Mouse (Mus musculus): ENCODE results near the gene 4930548H24Rik. TPM values are rescaled to one million over a fixed set of nuclear protein-coding genes. Genes with fewer than 3 reads are reported as not detected.
"Not testable (repeated sequence)": the region's sequence is repeated elsewhere in the genome, so short reads cannot be mapped to it uniquely, and the experiment has no call there.

4930548H24Rik gene
- polyA plus RNA-seq, 1 experiment from 2014 or later: not detected

DNA sequence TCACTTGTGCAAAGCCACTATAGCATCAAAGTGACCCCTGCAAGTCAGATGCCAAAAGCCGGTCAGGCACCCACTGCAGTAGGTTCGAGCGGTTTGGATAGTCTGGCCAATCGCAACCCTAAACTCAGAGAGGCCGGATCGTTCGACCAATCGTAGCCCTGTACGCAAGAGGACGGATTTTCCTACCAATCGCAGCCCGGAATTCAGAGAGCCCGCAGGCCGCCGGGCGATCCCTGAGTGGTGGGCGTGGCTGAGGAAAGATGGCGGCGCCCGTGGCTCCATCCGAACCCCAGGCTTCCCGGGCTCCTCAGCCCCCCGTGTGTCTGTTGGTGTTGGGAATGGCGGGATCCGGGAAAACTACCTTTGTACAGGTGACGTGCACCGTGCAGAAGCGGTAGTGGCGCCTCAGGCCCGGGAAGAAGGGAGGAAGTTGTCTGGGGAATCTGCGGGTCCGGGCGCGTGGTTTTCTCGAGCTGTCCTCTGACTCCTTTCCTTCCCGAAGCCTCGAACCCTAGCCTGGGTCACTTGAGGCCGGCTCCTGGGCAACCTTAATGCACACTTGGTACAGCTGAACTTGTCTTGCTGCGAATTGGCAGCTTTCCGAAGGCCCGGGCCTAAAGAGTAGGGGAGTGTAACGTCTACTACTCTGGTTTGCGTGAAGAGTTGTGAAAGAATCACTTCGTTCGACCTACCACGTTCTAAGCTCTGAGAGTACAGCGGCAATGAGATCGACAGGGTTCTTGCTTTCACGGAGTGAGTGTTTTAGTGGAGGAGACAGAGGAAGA is 9.2 kb downstream of the 4930548H24Rik start, which contains the start of gene Gpn1:
Gene Gpn1, plus strand, starts transcription at position 229 of the 785 bp plus-strand sequence.
- ATAC-seq (replicated peaks): peak; percentile 100
- WGBS: under 1% methylated on average over 49 of the region's 49 CpGs
- no peak within 1 kb of the TSS for H3K27ac ChIP-seq (replicated peaks)
- no peaks in the 10 kb centered on the region for H3K9me3 ChIP-seq
- peak within 1 kb of the TSS; percentile 83 for H3K4me2 ChIP-seq (replicated peaks)
- peak within 1 kb of the TSS; percentile 54 for H3K9ac ChIP-seq (replicated peaks)
- peak within 1 kb of the TSS; percentile 69 for H3K4me3 ChIP-seq
- peaks cover 30% of the 10 kb centered on the region for H3K36me3 ChIP-seq
- H3K4me1 ChIP-seq: peaks cover 10% of the 10 kb centered on the region
- H3K27me3 ChIP-seq: no peaks in the 10 kb centered on the region

DNA sequence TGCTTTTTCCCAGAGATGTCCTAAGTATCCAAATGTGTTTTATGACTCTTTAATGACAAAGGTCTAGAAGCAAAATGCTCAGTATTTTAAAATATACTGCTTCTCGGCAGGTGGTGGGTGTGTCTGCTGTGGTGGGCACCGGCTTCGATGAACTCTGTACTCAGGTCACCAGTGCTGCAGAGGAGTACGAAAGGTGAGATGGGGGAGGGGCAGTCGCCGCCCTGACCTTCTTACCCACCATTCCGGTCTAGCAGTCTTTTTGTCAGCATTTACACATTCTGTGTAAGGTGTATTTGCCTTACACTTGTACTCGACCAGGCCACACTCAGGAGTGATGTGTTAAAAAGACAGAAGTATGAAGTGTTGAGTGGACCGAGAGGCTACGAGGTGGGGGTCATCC is 19.3 kb downstream of the 4930548H24Rik start:
- H3K4me2 ChIP-seq (replicated peaks): no peak overlapping the region
- no peak for ATAC-seq (replicated peaks)
- WGBS: 96% methylated on average over 10 of the region's 10 CpGs
- no peak overlapping the region for H3K4me3 ChIP-seq
- no peaks in the 10 kb centered on the region for H3K4me1 ChIP-seq
- no peaks in the 10 kb centered on the region for H3K9me3 ChIP-seq
- H3K36me3 ChIP-seq: peaks cover 88% of the 10 kb centered on the region
- H3K9ac ChIP-seq (replicated peaks): no peak overlapping the region
- H3K27ac ChIP-seq (replicated peaks): no peak overlapping the region
- H3K27me3 ChIP-seq: no peaks in the 10 kb centered on the region

DNA sequence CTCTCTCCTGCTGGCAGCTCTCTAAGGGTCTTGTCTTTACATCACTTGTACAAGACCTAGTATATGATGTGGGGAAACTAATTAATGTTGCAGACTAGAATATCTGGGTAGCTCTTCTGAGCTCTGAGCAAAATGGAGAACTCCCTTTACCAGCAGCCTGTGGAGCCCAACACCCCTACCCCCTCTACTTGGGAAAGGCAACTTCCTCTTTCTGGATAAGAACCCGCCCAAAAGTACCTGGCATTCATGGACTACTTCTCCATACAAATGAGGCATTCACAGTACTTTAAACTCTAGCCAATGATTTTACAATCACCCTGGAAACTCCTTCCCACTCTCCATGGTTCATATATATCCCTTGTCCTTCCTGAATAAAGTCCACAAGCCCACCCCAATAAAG is 26.9 kb downstream of the 4930548H24Rik start:
- Histone ChIP-seq H3K27me3 (no peaks in the 10 kb centered on the region), H3K36me3 (peaks cover 86% of the 10 kb centered on the region), H3K9me3 (no peaks in the 10 kb centered on the region), H3K4me3 (no peak overlapping the region), H3K27ac (replicated peaks) (no peak overlapping the region), H3K9ac (replicated peaks) (no peak overlapping the region), H3K4me1 (no peaks in the 10 kb centered on the region), H3K4me2 (replicated peaks) (no peak overlapping the region)
- 88% methylated on average over 1 of the region's 1 CpGs for WGBS
- ATAC-seq (replicated peaks): no peak

DNA sequence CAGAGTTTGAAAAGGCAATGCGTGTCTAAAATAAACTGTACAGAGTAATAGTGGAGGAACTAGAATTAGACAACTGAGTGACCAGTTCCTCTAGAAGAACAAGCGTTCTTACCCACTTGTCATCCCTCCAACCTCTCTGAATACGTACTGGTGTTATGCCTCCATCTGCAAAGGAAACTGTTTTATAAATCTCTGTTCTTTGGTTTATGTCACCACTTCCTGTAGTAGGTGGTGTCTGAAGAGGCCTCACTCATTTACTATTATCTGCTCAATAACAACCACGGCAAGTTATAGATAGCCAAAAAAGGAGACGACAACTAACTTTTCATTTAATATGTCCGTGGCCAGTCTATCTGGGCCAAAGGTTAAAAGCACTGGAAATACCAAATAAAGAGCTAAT is 35.0 kb downstream of the 4930548H24Rik start:
- Histone ChIP-seq H3K4me1 (peaks cover 3% of the 10 kb centered on the region), H3K27ac (replicated peaks) (no peak overlapping the region), H3K36me3 (peaks cover 65% of the 10 kb centered on the region), H3K9me3 (no peaks in the 10 kb centered on the region), H3K9ac (replicated peaks) (no peak overlapping the region), H3K4me3 (no peak overlapping the region), H3K4me2 (replicated peaks) (no peak overlapping the region), H3K27me3 (no peaks in the 10 kb centered on the region)
- no peak for ATAC-seq (replicated peaks)
- WGBS: 98% methylated on average over 6 of the region's 6 CpGs

DNA sequence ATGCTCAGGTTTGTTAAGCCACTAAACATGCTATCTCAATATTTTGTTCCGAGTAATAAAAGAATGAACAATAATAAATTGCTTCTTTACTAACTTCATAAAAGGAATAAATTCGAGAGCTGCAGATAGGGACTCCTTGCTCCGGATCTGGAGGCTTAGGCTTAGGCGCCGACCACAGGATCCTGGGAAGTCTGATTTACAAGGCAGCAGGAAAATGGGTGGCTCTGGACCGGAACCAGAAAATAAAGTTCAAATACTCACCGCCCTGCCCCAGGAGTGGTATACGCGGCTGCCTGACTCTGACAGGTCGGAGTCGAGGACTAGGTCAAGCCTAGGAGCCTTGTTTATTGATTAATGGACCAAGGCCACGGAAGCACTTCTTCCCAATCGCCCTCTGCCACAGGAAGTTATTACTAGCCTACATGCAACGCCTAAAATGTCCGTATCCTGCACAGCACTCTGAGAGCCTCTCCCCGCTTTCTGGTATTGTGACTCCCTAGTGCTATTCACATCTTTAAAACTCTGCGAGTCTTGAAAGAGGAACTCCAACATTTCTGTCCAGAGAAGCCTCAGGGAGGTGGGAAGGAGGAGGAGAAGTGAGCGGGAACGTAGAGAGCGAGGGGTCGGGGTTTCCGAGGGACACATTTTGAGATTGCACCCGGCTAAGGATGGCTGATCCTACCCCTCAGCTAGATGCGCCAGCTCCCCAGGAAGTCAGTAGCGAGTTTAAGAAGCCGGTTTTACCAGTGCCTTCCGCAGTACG is 41.0 kb downstream of the 4930548H24Rik start, which contains the start of gene Slc4a1ap:
Gene Slc4a1ap, plus strand, starts transcription at position 642 of the 763 bp plus-strand sequence.
- peak; percentile 88 for ATAC-seq (replicated peaks)
- peak within 1 kb of the TSS; percentile 96 for H3K4me3 ChIP-seq
- H3K36me3 ChIP-seq: peaks cover 34% of the 10 kb centered on the region
- H3K4me1 ChIP-seq: peaks cover 30% of the 10 kb centered on the region
- peak within 1 kb of the TSS; percentile 99 for H3K4me2 ChIP-seq (replicated peaks)
- no peaks in the 10 kb centered on the region for H3K27me3 ChIP-seq
- WGBS: under 1% methylated on average over 28 of the region's 28 CpGs
- H3K9ac ChIP-seq (replicated peaks): peak within 1 kb of the TSS; percentile 90
- H3K9me3 ChIP-seq: no peaks in the 10 kb centered on the region
- peak within 1 kb of the TSS; percentile 87 for H3K27ac ChIP-seq (replicated peaks)

DNA sequence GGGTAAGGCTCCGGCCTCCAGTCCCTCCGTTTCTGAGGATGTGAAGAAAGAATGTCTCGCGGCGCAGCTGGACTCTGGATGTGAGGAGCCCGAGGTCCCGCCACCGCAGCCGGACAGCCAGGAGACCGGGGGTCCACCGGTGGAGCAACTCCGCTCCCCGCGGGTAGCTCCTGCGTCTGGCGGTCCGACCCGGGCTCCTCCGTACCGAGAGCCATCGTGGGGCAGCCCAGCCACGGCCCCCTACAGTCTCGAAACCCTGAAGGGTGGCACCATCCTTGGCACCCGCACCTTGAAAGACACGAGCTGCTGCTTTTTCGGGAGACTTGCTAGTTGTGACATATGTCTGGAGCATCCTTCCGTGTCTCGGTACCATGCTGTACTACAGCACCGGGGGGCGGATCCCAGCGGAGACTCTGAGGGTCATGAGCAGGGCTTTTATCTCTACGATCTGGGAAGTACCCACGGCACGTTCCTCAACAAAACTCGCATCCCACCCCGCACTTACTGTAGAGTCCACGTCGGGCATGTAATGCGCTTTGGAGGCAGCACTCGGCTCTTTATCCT is 41.7 kb downstream of the 4930548H24Rik start:
- peak overlapping the region; percentile 99 for H3K4me2 ChIP-seq (replicated peaks)
- WGBS: 4% methylated on average over 40 of the region's 40 CpGs
- peaks cover 30% of the 10 kb centered on the region for H3K4me1 ChIP-seq
- peak overlapping the region; percentile 87 for H3K27ac ChIP-seq (replicated peaks)
- H3K27me3 ChIP-seq: no peaks in the 10 kb centered on the region
- ATAC-seq (replicated peaks): peak; percentile 48; the same call in 1 of the 2 replicates
- peak overlapping the region; percentile 96 for H3K4me3 ChIP-seq
- H3K9me3 ChIP-seq: no peaks in the 10 kb centered on the region
- H3K9ac ChIP-seq (replicated peaks): peak overlapping the region; percentile 90
- H3K36me3 ChIP-seq: peaks cover 35% of the 10 kb centered on the region

DNA sequence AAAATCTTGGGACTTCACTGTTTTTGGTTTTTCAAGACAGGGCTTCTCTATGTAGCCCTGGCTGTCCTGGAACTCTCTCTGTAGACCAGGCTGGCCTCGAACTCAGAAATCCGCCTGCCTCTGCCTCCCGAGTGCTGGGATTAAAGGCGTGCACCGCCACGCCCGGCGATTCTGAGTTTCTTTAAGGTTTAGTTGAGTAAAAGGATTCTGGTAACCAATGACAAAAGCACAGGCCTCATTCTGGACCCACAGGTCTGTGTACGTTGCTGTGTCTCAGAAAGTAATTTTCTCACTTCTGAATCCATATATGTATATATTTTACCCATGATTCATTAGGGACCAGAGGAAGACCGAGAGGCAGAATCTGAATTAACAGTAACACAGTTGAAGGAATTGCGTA is 42.2 kb downstream of the 4930548H24Rik start, which contains the start of gene Supt7l:
Gene Supt7l, minus strand, starts transcription at position 101 of the 400 bp plus-strand sequence.
- peaks cover 30% of the 10 kb centered on the region for H3K4me1 ChIP-seq
- peak within 1 kb of the TSS; percentile 96 for H3K4me3 ChIP-seq
- ATAC-seq (replicated peaks); H3K9me3 ChIP-seq; H3K27me3 ChIP-seq: not testable (repeated sequence)
- H3K4me2 ChIP-seq (replicated peaks): peak within 1 kb of the TSS; percentile 99
- H3K36me3 ChIP-seq: peaks cover 35% of the 10 kb centered on the region
- WGBS: 86% methylated on average over 11 of the region's 11 CpGs
- peak within 1 kb of the TSS; percentile 90 for H3K9ac ChIP-seq (replicated peaks)
- H3K27ac ChIP-seq (replicated peaks): peak within 1 kb of the TSS; percentile 87

DNA sequence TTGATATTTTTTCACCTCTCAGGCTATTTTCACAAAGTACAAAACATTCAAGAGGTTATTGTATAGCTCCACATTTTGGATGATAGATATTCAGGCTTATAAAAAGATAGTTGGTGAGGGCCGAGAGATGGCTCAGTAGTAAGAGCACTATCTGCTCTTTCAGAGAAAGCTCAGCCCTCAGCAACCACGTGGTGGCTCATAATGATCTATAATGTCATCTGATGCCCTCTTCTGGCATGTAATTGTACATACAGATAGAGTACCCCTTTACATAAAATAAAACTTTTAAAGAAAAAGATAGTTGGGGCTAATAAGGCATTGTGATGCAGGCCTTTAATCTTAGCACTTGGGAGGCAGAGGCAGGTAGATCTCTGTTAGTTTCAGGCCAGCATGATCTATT is 43.0 kb downstream of the 4930548H24Rik start:
- Histone ChIP-seq H3K4me3 (no peak overlapping the region), H3K9me3 (no peaks in the 10 kb centered on the region), H3K4me1 (peaks cover 30% of the 10 kb centered on the region), H3K9ac (replicated peaks) (no peak overlapping the region), H3K36me3 (peaks cover 43% of the 10 kb centered on the region), H3K27ac (replicated peaks) (no peak overlapping the region), H3K27me3 (no peaks in the 10 kb centered on the region), H3K4me2 (replicated peaks) (peak overlapping the region; percentile 99; the same call in 1 of the 2 replicates)
- ATAC-seq (replicated peaks): no peak
- 53% methylated on average over 2 of the region's 2 CpGs for WGBS

GRCm38 (mm10) chr5:31535228-31535627 is 49.7 kb downstream of the 4930548H24Rik start:
- H3K27me3 ChIP-seq: no peaks in the 10 kb centered on the region
- no peak overlapping the region for H3K27ac ChIP-seq (replicated peaks)
- H3K36me3 ChIP-seq: peaks cover 79% of the 10 kb centered on the region
- no peak overlapping the region for H3K4me2 ChIP-seq (replicated peaks)
- no peaks in the 10 kb centered on the region for H3K4me1 ChIP-seq
- H3K9ac ChIP-seq (replicated peaks): no peak overlapping the region
- ATAC-seq (replicated peaks): no peak
- no peaks in the 10 kb centered on the region for H3K9me3 ChIP-seq
- no peak overlapping the region for H3K4me3 ChIP-seq
- 92% methylated on average over 2 of the region's 2 CpGs for WGBS
